Mouse (Mus musculus) ES-E14 (cell line): ENCODE results near the gene Dnm1. TPM values are rescaled to one million over a fixed set of nuclear protein-coding genes. Genes with fewer than 3 reads are reported as not detected.
A peak's percentile ranks its signal among the peaks of the same experiment; 100 is the strongest.

Experiments
- DNase-seq: peaks from one replicate; pipeline ENCODE4 v3.0.0-alpha.2; 2013; ENCODE audit warnings: low read depth, low spot score
- H3K27ac ChIP-seq: 2 replicates; pipeline ENCODE4 v1.5.1; 2012; ENCODE audit warnings: low read depth, mild to moderate bottlenecking, low read length, moderate library complexity, mixed read lengths; ENCODE audit not compliant: poor library complexity, insufficient read depth, severe bottlenecking
- H3K36me3 ChIP-seq: 2 replicates; pipeline ENCODE4 v1.6.1; 2012; ENCODE audit warnings: mild to moderate bottlenecking, low read length, moderate library complexity, mixed read lengths; ENCODE audit not compliant: control insufficient read depth, poor library complexity, insufficient read depth, severe bottlenecking
- H3K4me1 ChIP-seq, 2 experiments: fragments of 150-350 bp in 1 of 2; sonication (generic) in 1 of 2; 2 replicates each; pipeline ENCODE4 v1.6.1; 2012; ENCODE audit warnings: low read length in 2 of 2, mild to moderate bottlenecking in 1 of 2, mixed read lengths in 1 of 2; ENCODE audit not compliant: control insufficient read depth in 2 of 2, insufficient read depth in 2 of 2, poor library complexity in 1 of 2
- H3K4me3 ChIP-seq, 2 experiments: fragments of 150-350 bp in 1 of 2; sonication (generic) in 1 of 2; 2 replicates each; pipeline ENCODE4 v1.5.1; 2012; ENCODE audit warnings: low read length in 2 of 2, low read depth in 1 of 2, mild to moderate bottlenecking in 1 of 2, mixed read lengths in 1 of 2; ENCODE audit not compliant: insufficient read depth in 1 of 2, poor library complexity in 1 of 2, severe bottlenecking in 1 of 2
- H3K9ac ChIP-seq: 2 replicates; pipeline ENCODE4 v1.6.1; 2012; ENCODE audit warnings: low read depth, mild to moderate bottlenecking, low read length, mixed read lengths; ENCODE audit not compliant: poor library complexity, insufficient read depth, severe bottlenecking
- H3K9me3 ChIP-seq: fragments of 150-350 bp; sonication (generic); 2 replicates; pipeline ENCODE4 v1.6.1; 2012; ENCODE audit warnings: low read depth, mild to moderate bottlenecking, low read length; ENCODE audit not compliant: control insufficient read depth, insufficient read depth
- CHD2 ChIP-seq: IDR thresholded peaks from 2 replicates; pipeline ENCODE4 v1.6.1; 2014; ENCODE audit warnings: mild to moderate bottlenecking, low read depth, low read length, inconsistent platforms
- HCFC1 ChIP-seq: IDR thresholded peaks from 2 replicates; pipeline ENCODE4 v1.6.1; 2012; ENCODE audit warnings: low read length, inconsistent platforms, borderline replicate concordance; ENCODE audit not compliant: insufficient read depth
- MAFK ChIP-seq: IDR thresholded peaks from 2 replicates; pipeline ENCODE4 v1.6.1; 2014; ENCODE audit warnings: mild to moderate bottlenecking, low read depth, low read length, inconsistent platforms; ENCODE audit not compliant: insufficient read depth
- ZC3H11A ChIP-seq: IDR thresholded peaks from 2 replicates; pipeline ENCODE4 v1.6.1; 2012; ENCODE audit warnings: low read depth, mild to moderate bottlenecking, inconsistent platforms, low read length, borderline replicate concordance
- ZNF384 ChIP-seq: IDR thresholded peaks from 2 replicates; pipeline ENCODE4 v1.6.1; 2012; ENCODE audit warnings: low read depth, low read length, inconsistent platforms
- in situ Hi-C, 2 experiments: fragments of 600-800 bp; cut with MboI; formaldehyde crosslinking; loops; one replicate each; pipeline ENCODE4 v1.15.1; 2025; ENCODE audit warnings: low sequenced_read_pairs in 2 of 2, inconsistent platforms in 1 of 2; ENCODE audit not compliant: unreplicated experiment in 2 of 2
- total RNA-seq: library from RNA; depleted of rRNA; stranded (reverse); fragments of 300-350 nt; gene quantifications from 2 replicates; pipeline ENCODE4 v1.2.3, GENCODE M21; 2012; rRNA removed

Dnm1 gene
- total RNA-seq = 1.5 and 2.5 TPM in 2 replicates

DNA sequence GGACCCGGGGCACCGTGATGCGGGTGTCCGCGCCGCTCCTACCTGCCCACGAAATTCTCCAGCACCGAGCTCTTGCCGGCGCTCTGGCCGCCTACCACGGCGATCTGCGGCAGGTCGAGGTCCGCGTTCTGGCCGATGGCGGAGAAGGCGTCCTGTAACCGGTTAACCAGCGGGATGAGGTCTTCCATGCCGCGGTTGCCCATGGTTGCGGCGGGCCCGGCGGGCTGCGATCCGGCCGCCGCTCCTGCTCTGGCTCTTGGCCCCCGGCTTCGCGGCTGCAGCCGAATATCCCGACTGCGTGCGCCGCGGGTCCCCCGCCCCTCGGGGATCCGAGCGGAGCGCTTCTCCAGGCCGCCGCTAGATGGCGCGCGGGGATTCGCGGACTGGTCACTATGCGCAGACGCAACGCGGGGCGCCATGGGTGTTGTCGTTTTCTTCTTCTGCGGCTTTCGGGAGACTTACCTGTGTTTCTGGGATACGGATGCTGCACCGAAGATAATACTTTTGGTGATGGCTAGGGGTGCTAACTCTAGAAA lies at the start of gene Dnm1:
TSS of gene Dnm1 (minus strand) at position 332 of the 536 bp plus-strand sequence.
- Histone ChIP-seq H3K9me3 (no peaks in the 10 kb centered on the region), H3K4me1 (peaks cover 6 to 37% of the 10 kb centered on the region in 2 experiments; a peak in 3 of 4 replicates), H3K4me3 (peak within 1 kb of the TSS; percentile 75 to 81), H3K9ac (peak within 1 kb of the TSS; percentile 78), H3K27ac (no peak within 1 kb of the TSS), H3K36me3 (no peaks in the 10 kb centered on the region)
- in situ Hi-C loops = no loop called here
- TF ChIP-seq ZNF384 (no peak), CHD2 (no peak), HCFC1 (peak; percentile 86), ZC3H11A (no peak), MAFK (no peak)
- DNase-seq = peak; percentile 69

DNA sequence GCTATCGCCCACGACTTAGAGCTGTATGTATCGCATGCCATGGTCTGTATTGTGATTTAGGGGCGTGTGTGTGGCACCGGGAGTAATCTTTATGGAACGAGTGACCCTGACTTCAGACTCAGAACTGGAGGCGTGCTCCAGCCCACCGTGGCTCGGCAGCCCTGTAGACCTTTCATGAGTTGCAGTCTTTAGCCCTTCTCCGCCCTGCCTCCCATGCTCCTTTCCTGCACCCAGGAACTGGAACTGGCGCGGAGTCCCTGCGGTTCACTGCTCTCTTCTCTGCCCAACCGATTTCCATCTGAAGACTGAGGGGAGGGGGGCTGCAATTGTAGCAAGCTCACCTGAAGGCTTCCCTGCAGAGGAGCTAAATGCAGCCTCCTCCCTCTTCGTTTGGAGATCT lies 43.6 kb upstream of the Dnm1 start:
- in situ Hi-C loops = no loop called here
- Histone ChIP-seq H3K4me1 (peaks cover 0 to 19% of the 10 kb centered on the region in 2 experiments; a peak in 1 of 4 replicates), H3K36me3 (peaks cover 9% of the 10 kb centered on the region), H3K9ac (peak overlapping the region; percentile 80), H3K27ac (no peak overlapping the region), H3K9me3 (no peaks in the 10 kb centered on the region), H3K4me3 (peak overlapping the region; percentile 78 to 85)
- DNase-seq = no peak
- TF ChIP-seq CHD2 (no peak), ZNF384 (no peak), MAFK (no peak)

DNA sequence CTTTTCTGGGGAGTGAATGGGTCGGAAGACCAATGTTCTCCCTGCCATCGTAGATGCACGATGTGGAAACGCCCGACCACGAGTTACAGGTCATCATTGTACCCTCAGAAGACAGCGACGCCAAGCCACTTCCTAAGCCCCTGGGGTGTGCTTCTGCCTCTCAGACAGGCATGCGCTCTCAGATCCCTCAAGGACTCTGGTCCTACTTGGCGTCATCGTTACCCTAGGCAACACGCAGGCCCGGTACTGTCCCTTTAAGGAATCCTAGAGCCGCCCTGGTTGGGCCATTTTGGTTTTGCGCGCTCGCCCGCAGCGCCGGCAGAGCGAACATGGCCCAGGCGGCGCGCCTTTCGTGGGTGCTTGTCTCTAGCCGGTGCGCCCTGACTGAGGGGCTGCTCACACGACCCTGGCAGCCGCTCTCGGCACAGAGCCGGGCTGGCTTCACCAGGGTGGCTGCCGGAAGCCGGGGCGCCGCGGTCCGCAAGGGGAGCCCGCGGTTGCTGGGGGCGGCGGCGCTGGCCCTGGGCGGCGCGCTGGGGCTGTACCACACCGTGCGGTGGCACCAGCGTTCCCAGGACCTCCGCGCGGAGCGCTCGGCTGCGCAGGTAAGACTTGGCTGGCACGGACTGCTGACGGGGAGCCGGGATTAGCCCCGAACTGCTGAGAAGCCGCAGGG lies 42.9 kb upstream of the Dnm1 start:
- peak; percentile 93 for DNase-seq
- Histone ChIP-seq H3K36me3 (peaks cover 4% of the 10 kb centered on the region; the same call in 1 of the 2 replicates), H3K9ac (peak overlapping the region; percentile 80), H3K9me3 (no peaks in the 10 kb centered on the region), H3K4me3 (peak overlapping the region; percentile 78 to 85), H3K4me1 (peaks cover 0 to 19% of the 10 kb centered on the region in 2 experiments; a peak in 1 of 4 replicates), H3K27ac (no peak overlapping the region; the same call in 1 of the 2 replicates)
- in situ Hi-C loops = no loop called here
- peak; percentile 40; the same call in 1 of the 2 replicates for TF ChIP-seq HCFC1
- no peak for TF ChIP-seq MAFK

DNA sequence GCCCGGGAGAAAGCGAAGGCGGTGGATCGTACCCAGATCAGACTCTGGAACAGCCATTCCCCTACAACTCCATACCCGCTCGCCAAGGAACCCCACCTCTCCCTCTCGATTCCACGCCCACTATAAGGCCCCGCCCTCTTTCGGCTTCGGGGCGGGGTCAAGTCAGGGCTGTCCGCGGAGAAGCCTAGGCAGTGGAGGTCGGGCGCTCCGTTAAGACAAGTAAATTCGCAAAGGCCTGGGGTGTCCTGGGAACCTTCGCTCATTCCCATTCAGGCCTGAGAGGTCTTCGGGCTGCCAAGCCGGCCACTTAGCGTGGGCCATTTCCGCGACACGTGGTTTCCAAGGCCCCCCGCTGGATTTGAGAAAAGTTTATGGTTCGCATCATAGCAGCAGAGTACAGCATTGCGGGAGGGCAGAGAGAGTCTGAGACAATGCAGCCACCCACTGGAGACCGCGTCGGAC lies 42.4 kb upstream of the Dnm1 start, which contains the start of gene Ptges2:
TSS of gene Ptges2 (plus strand) at position 413 of the 462 bp plus-strand sequence.
- Histone ChIP-seq H3K4me3 (peak within 1 kb of the TSS; percentile 78 to 85), H3K36me3 (no peaks in the 10 kb centered on the region; the same call in 1 of the 2 replicates), H3K4me1 (peaks cover 0 to 16% of the 10 kb centered on the region in 2 experiments; a peak in 2 of 4 replicates), H3K9ac (peak within 1 kb of the TSS; percentile 80), H3K9me3 (no peaks in the 10 kb centered on the region), H3K27ac (peak within 1 kb of the TSS; percentile 52; the same call in 1 of the 2 replicates)
- TF ChIP-seq MAFK = no peak
- in situ Hi-C loops = no loop called here
- DNase-seq = peak; percentile 91
